Mouse (Mus musculus) kidney, postnatal 0 days (tissue): ENCODE measurements around the gene Hrasls5. TPM values are rescaled to one million over a fixed set of nuclear protein-coding genes. Genes with fewer than 3 reads are reported as not detected.

ENCODE experiments used
- ATAC-seq: fragments of 200-750 bp; cut with Nextera tagmentation; replicated peaks from 2 replicates; pipeline ENCODE4 v1.8.0; 2017; ENCODE audit warnings: low read depth, moderate number of reproducible peaks, moderate TSS enrichment, moderate library complexity; ENCODE audit not compliant: low FRiP score
- DNase-seq: peaks from one replicate; pipeline ENCODE4 v3.0.0-alpha.2; 2016; ENCODE audit warnings: low spot score
- H3K27ac ChIP-seq: fragments of 300-500 bp; sonication (generic); 2 replicates; pipeline ENCODE4 v1.5.1; 2014; ENCODE audit warnings: mild to moderate bottlenecking
- H3K27me3 ChIP-seq: fragments of 300-500 bp; sonication (generic); 2 replicates; pipeline ENCODE4 v1.6.1; 2014; ENCODE audit warnings: low read length, mixed read lengths; ENCODE audit not compliant: insufficient read depth
- H3K36me3 ChIP-seq: fragments of 300-500 bp; sonication (generic); 2 replicates; pipeline ENCODE4 v1.6.1; 2014; ENCODE audit warnings: low read length, mixed read lengths; ENCODE audit not compliant: insufficient read depth
- H3K4me1 ChIP-seq: fragments of 300-500 bp; sonication (generic); replicated peaks from 2 replicates; pipeline ENCODE4 v1.6.1; 2014; ENCODE audit warnings: antibody characterized with exemption, low read length, mixed read lengths; ENCODE audit not compliant: insufficient read depth
- H3K4me2 ChIP-seq: fragments of 300-500 bp; sonication (generic); 2 replicates; pipeline ENCODE4 v1.6.1; 2014; ENCODE audit warnings: mild to moderate bottlenecking, low read length, moderate library complexity, mixed read lengths
- H3K4me3 ChIP-seq: fragments of 300-500 bp; sonication (generic); replicated peaks from 2 replicates; pipeline ENCODE4 v1.5.1; 2014; ENCODE audit warnings: low read depth, low read length
- H3K9ac ChIP-seq: fragments of 300-500 bp; sonication (generic); 2 replicates; pipeline ENCODE4 v1.6.1; 2014; ENCODE audit warnings: low read depth, low read length
- H3K9me3 ChIP-seq: fragments of 300-500 bp; sonication (generic); replicated peaks from 2 replicates; pipeline ENCODE4 v1.6.1; 2016; ENCODE audit warnings: low read length, inconsistent platforms, mixed read lengths
- CTCF ChIP-seq: IDR thresholded peaks from 2 replicates; pipeline ENCODE4 v1.5.1; 2016; ENCODE audit warnings: antibody characterized with exemption, low read depth, mild to moderate bottlenecking, moderate library complexity
- WGBS: fragments of 180-500 bp; shearing (Covaris S2); extraction: QIAGEN DNeasy Blood & Tissue Kit; methylation state at CpG from one replicate; pipeline ENCODE4 v1.1.7; 2014; 5-methylcytosine and 5-hydroxymethylcytosine counted together
- polyA plus RNA-seq: library from polyadenylated mRNA; unstranded; fragments of >200 nt; fragmentation: Nextera tagmentation; extraction: Ambion mirVana; gene quantifications from 2 replicates; pipeline ENCODE4 v1.2.1, GENCODE M21; 2015

Gene Hrasls5
- polyA plus RNA-seq, 1 experiment from 2014 or later: 0.36 TPM

GRCm38 (mm10) chr19:7616231-7616930 lies 4.0 kb downstream of the Hrasls5 start:
- no peak overlapping the region for H3K4me3 ChIP-seq
- no peak overlapping the region for H3K27ac ChIP-seq
- no peak overlapping the region for H3K4me2 ChIP-seq
- WGBS: 60% methylated on average over 5 of the region's 5 CpGs
- no peak for TF ChIP-seq CTCF
- H3K4me1 ChIP-seq: no peaks in the 10 kb centered on the region
- no peaks in the 10 kb centered on the region for H3K9me3 ChIP-seq
- H3K9ac ChIP-seq: no peak overlapping the region
- no peaks in the 10 kb centered on the region for H3K27me3 ChIP-seq
- H3K36me3 ChIP-seq: no peaks in the 10 kb centered on the region
- ATAC-seq (no peak), DNase-seq (no peak)

- H3K9ac ChIP-seq: no peak overlapping the region
- H3K36me3 ChIP-seq: no peaks in the 10 kb centered on the region
- no peak for TF ChIP-seq CTCF
- 37% methylated on average over 3 of the region's 3 CpGs for WGBS
- H3K4me2 ChIP-seq: no peak overlapping the region
- no peak for DNase-seq
- H3K4me1 ChIP-seq: no peaks in the 10 kb centered on the region
- H3K9me3 ChIP-seq: no peaks in the 10 kb centered on the region
- ATAC-seq: no peak
- no peak overlapping the region for H3K27ac ChIP-seq
- H3K4me3 ChIP-seq: no peak overlapping the region
- H3K27me3 ChIP-seq: no peaks in the 10 kb centered on the region
These were observed 4.7 kb downstream of the Hrasls5 start for GRCm38 (mm10) chr19:7617085-7617484.

- peak; percentile 84 for TF ChIP-seq CTCF
- Histone ChIP-seq H3K27ac (no peak overlapping the region), H3K36me3 (no peaks in the 10 kb centered on the region), H3K9ac (no peak overlapping the region), H3K4me2 (0 out of 2 replicates have a peak overlapping the region, but pooled peaks have one; percentile 4), H3K27me3 (no peaks in the 10 kb centered on the region), H3K9me3 (no peaks in the 10 kb centered on the region), H3K4me1 (no peaks in the 10 kb centered on the region), H3K4me3 (no peak overlapping the region)
- no peak; the same call in 1 of the 2 replicates for ATAC-seq
- WGBS: 40% methylated on average over 7 of the region's 7 CpGs
- DNase-seq: peak; percentile 91
These were observed 5.4 kb downstream of the Hrasls5 start for GRCm38 (mm10) chr19:7617696-7618095.

GRCm38 (mm10) chr19:7633021-7633420 lies 20.7 kb downstream of the Hrasls5 start:
- ATAC-seq: no peak
- no peaks in the 10 kb centered on the region for H3K27me3 ChIP-seq

GRCm38 (mm10) chr19:7633786-7634185 lies 21.4 kb downstream of the Hrasls5 start:
- Histone ChIP-seq H3K9ac (no peak overlapping the region), H3K9me3 (no peaks in the 10 kb centered on the region), H3K4me1 (no peaks in the 10 kb centered on the region), H3K4me3 (no peak overlapping the region), H3K4me2 (no peak overlapping the region), H3K36me3 (no peaks in the 10 kb centered on the region), H3K27ac (no peak overlapping the region), H3K27me3 (no peaks in the 10 kb centered on the region)
- 67% methylated on average over 1 of the region's 1 CpGs for WGBS
- ATAC-seq (0 out of 2 replicates have a peak, but pooled peaks have one; percentile 25), DNase-seq (peak; percentile 16)
- TF ChIP-seq CTCF: no peak

More at GRCm38 (mm10) chr19:7633021-7633420, 20.7 kb downstream of the Hrasls5 start:
- Histone ChIP-seq H3K4me1 (no peaks in the 10 kb centered on the region), H3K4me3 (no peak overlapping the region), H3K27ac (no peak overlapping the region), H3K9ac (no peak overlapping the region), H3K36me3 (no peaks in the 10 kb centered on the region), H3K9me3 (no peaks in the 10 kb centered on the region), H3K4me2 (no peak overlapping the region)
- no peak for TF ChIP-seq CTCF
- DNase-seq: no peak

GRCm38 (mm10) chr19:7648913-7649666 lies 36.7 kb downstream of the Hrasls5 start:
- Histone ChIP-seq H3K27ac (0 out of 2 replicates have a peak overlapping the region, but pooled peaks have one; percentile 21), H3K4me2 (no peak overlapping the region), H3K9ac (no peak overlapping the region), H3K4me1 (no peaks in the 10 kb centered on the region), H3K36me3 (no peaks in the 10 kb centered on the region), H3K27me3 (no peaks in the 10 kb centered on the region), H3K9me3 (no peaks in the 10 kb centered on the region), H3K4me3 (no peak overlapping the region)
- DNase-seq: peak; percentile 52
- peak; percentile 70 for ATAC-seq
- WGBS: 46% methylated on average over 8 of the region's 8 CpGs
- TF ChIP-seq CTCF: no peak
